Mouse (Mus musculus): Measurements from ENCODE around the gene Rnf169. TPM values are rescaled to one million over a fixed set of nuclear protein-coding genes. Genes with fewer than 3 reads are reported as not detected.

The Rnf169 gene
- polyA plus RNA-seq, 2 experiments = 1.6 to 2.2 TPM

DNA sequence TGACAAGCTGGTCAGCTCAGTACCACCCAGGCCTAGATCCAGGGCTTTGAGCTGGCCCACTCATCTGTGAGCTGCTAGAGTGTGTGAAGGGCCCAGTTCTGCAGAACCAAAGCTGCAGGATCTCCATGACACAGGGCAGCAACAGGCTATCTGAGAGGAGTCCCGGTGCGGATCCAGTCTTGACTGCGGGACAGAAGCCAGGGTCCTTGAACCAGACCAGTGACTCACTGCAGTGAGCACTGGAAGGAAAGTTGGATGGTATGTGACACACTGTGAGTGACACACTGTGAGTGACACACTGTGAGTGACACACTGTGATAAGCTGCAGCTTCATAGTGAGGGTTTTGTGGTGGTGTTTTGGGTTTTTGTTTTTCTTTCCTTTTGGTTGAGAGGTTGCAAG is 35.7 kb downstream of the Rnf169 start:
- WGBS (ENCODE audit: insufficient replicate concordance) = 89% methylated on average over 3 of the region's 3 CpGs
- Histone ChIP-seq H3K36me3 (replicated peaks; ENCODE audit: control insufficient read depth, insufficient read depth, low read depth) (peaks cover 9% of the 10 kb centered on the region; the same call in 1 of the 2 replicates), H3K4me3 (ENCODE audit: insufficient read depth in 1 of 2, low read depth in 2 of 2, low read length in 2 of 2) (no peak overlapping the region), H3K27me3 (ENCODE audit: control insufficient read depth, insufficient read depth, low read length) (no peaks in the 10 kb centered on the region), H3K9me3 (ENCODE audit: control insufficient read depth, low read length) (no peaks in the 10 kb centered on the region), H3K4me1 (replicated peaks; ENCODE audit: control insufficient read depth in 2 of 2, insufficient read depth in 2 of 2, low read length in 1 of 2) (no peaks in the 10 kb centered on the region), H3K27ac (no peak overlapping the region), H3K9ac (replicated peaks) (no peak overlapping the region), H3K4me2 (ENCODE audit: low read depth) (no peak overlapping the region)
- ATAC-seq (ENCODE audit: insufficient read depth) (no peak), DNase-seq (ENCODE audit: low read depth in 3 of 3, low spot score in 3 of 3) (no peak)
- TF ChIP-seq CTCF (IDR thresholded peaks at IDR 0.05; ENCODE audit: low read depth) (no peak), EP300 (IDR thresholded peaks at IDR 0.05; ENCODE audit: low read depth) (no peak)

GRCm38 (mm10) chr7:99940669-99941068 is 39.6 kb downstream of the Rnf169 start:
- Histone ChIP-seq H3K27me3 (ENCODE audit: control insufficient read depth, insufficient read depth, low read length) (no peaks in the 10 kb centered on the region), H3K27ac (no peak overlapping the region), H3K9ac (replicated peaks) (no peak overlapping the region), H3K9me3 (ENCODE audit: control insufficient read depth, low read length) (no peaks in the 10 kb centered on the region), H3K4me1 (replicated peaks; ENCODE audit: control insufficient read depth in 2 of 2, insufficient read depth in 2 of 2, low read length in 1 of 2) (no peaks in the 10 kb centered on the region), H3K4me3 (ENCODE audit: insufficient read depth in 1 of 2, low read depth in 2 of 2, low read length in 2 of 2) (no peak overlapping the region), H3K36me3 (replicated peaks; ENCODE audit: control insufficient read depth, insufficient read depth, low read depth) (peaks cover 9% of the 10 kb centered on the region; the same call in 1 of the 2 replicates), H3K4me2 (ENCODE audit: low read depth) (no peak overlapping the region)
- WGBS (ENCODE audit: insufficient replicate concordance) = 92% methylated on average over 1 of the region's 1 CpGs
- TF ChIP-seq EP300 (IDR thresholded peaks at IDR 0.05; ENCODE audit: low read depth) (no peak), CTCF (IDR thresholded peaks at IDR 0.05; ENCODE audit: low read depth) (no peak)
- ATAC-seq (ENCODE audit: insufficient read depth) (no peak), DNase-seq (ENCODE audit: low read depth in 3 of 3, low spot score in 3 of 3) (no peak)

DNA sequence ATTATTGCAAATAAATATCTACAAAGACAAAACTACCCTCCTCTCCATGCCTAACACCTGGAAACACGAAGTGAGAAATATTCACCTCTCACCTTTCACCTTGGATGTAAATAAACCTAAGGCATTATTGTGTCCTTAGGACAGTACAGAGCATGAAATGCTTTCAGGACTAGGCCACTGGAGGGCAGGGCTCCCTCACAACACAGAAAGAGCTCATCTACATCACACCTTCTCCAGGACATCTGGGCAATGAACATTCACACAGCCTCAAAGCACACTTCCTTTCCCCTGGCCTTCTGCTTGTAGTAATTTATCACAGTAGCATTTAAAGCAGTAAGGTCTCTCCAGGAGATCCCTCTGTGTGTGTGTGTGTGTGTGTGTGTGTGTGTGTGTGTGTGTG is 44.5 kb downstream of the Rnf169 start:
- H3K36me3 ChIP-seq (replicated peaks; ENCODE audit: control insufficient read depth, insufficient read depth, low read depth) = peaks cover 5% of the 10 kb centered on the region; the same call in 1 of the 2 replicates
- TF ChIP-seq EP300 (IDR thresholded peaks at IDR 0.05; ENCODE audit: low read depth) = no peak
- peak; percentile 34; the same call in 1 of the 2 replicates for TF ChIP-seq CTCF (IDR thresholded peaks at IDR 0.05; ENCODE audit: low read depth)
- no peaks in the 10 kb centered on the region for H3K9me3 ChIP-seq (ENCODE audit: control insufficient read depth, low read length)
- WGBS (ENCODE audit: insufficient replicate concordance) = 67% methylated on average over 1 of the region's 1 CpGs
- no peak overlapping the region for H3K9ac ChIP-seq (replicated peaks)
- no peaks in the 10 kb centered on the region for H3K27me3 ChIP-seq (ENCODE audit: control insufficient read depth, insufficient read depth, low read length)
- no peak overlapping the region for H3K27ac ChIP-seq
- DNase-seq (ENCODE audit: low read depth in 3 of 3, low spot score in 3 of 3) = no peak
- no peak for ATAC-seq (ENCODE audit: insufficient read depth)
- no peak overlapping the region for H3K4me3 ChIP-seq (ENCODE audit: insufficient read depth in 1 of 2, low read depth in 2 of 2, low read length in 2 of 2)
- H3K4me1 ChIP-seq (replicated peaks; ENCODE audit: control insufficient read depth in 2 of 2, insufficient read depth in 2 of 2, low read length in 1 of 2) = no peaks in the 10 kb centered on the region
- no peak overlapping the region for H3K4me2 ChIP-seq (ENCODE audit: low read depth)

GRCm38 (mm10) chr7:99926916-99927714 is 53.1 kb downstream of the Rnf169 start:
- Histone ChIP-seq H3K36me3 (replicated peaks; ENCODE audit: control insufficient read depth, insufficient read depth, low read depth) (peaks cover 8% of the 10 kb centered on the region), H3K4me3 (ENCODE audit: insufficient read depth in 1 of 2, low read depth in 2 of 2, low read length in 2 of 2) (no peak overlapping the region), H3K9me3 (ENCODE audit: control insufficient read depth, low read length) (no peaks in the 10 kb centered on the region), H3K27ac (no peak overlapping the region), H3K4me1 (replicated peaks; ENCODE audit: control insufficient read depth in 2 of 2, insufficient read depth in 2 of 2, low read length in 1 of 2) (no peaks in the 10 kb centered on the region), H3K9ac (replicated peaks) (no peak overlapping the region), H3K27me3 (ENCODE audit: control insufficient read depth, insufficient read depth, low read length) (no peaks in the 10 kb centered on the region), H3K4me2 (ENCODE audit: low read depth) (no peak overlapping the region)
- DNase-seq (ENCODE audit: low read depth in 3 of 3, low spot score in 3 of 3) (peak in 2 of 3 experiments; percentile 17 to 18), ATAC-seq (ENCODE audit: insufficient read depth) (no peak)
- WGBS (ENCODE audit: insufficient replicate concordance) = 67% methylated on average over 10 of the region's 10 CpGs
- TF ChIP-seq EP300 (IDR thresholded peaks at IDR 0.05; ENCODE audit: low read depth) (no peak), CTCF (IDR thresholded peaks at IDR 0.05; ENCODE audit: low read depth) (peak; percentile 63)

DNA sequence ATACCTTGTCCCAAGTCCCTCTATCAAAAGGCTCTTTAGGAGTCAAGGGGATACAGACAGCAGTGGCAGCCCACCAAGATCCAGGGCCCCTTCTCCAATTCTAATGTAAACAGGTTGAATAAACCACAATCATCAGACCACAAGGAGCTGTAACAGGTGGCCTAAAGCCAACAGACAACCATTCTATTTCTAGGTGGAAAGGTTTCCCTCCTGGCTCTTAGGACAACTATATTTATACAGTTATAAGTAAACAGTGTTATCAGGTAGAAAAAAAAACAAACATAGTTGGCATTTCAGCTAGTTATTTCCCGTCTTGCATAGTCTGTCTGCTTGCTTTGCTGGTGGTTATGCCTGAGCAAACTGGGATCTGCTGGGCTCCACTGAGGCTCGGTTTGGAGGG is 59.8 kb downstream of the Rnf169 start:
- DNase-seq (ENCODE audit: low read depth in 3 of 3, low spot score in 3 of 3) = no peak
- Histone ChIP-seq H3K9me3 (ENCODE audit: control insufficient read depth, low read length) (no peaks in the 10 kb centered on the region), H3K4me2 (ENCODE audit: low read depth) (no peak overlapping the region), H3K27ac (no peak overlapping the region), H3K9ac (replicated peaks) (no peak overlapping the region), H3K4me1 (replicated peaks; ENCODE audit: control insufficient read depth in 2 of 2, insufficient read depth in 2 of 2, low read length in 1 of 2) (0 out of 4 replicates have a peak, but pooled peaks cover 0 to 2% of the 10 kb centered on the region in 2 experiments), H3K27me3 (ENCODE audit: control insufficient read depth, insufficient read depth, low read length) (peaks cover 27% of the 10 kb centered on the region), H3K36me3 (replicated peaks; ENCODE audit: control insufficient read depth, insufficient read depth, low read depth) (peaks cover under 1% of the 10 kb centered on the region; the same call in 1 of the 2 replicates), H3K4me3 (ENCODE audit: insufficient read depth in 1 of 2, low read depth in 2 of 2, low read length in 2 of 2) (no peak overlapping the region)
- WGBS (ENCODE audit: insufficient replicate concordance) = 48% methylated on average over 2 of the region's 2 CpGs
- no peak for ATAC-seq (ENCODE audit: insufficient read depth)
- TF ChIP-seq EP300 (IDR thresholded peaks at IDR 0.05; ENCODE audit: low read depth) = no peak
- no peak for TF ChIP-seq CTCF (IDR thresholded peaks at IDR 0.05; ENCODE audit: low read depth)
